Mouse (Mus musculus) liver, adult 2 months (tissue): ENCODE measurements around the gene Hoxa5.

Experiments used
- CTCF ChIP-seq: fragments of 200-500 bp; IDR thresholded peaks from 2 replicates; pipeline ENCODE4 v1.5.1; 2011; ENCODE audit warnings: low read depth, low read length, control low read depth
- POLR2A ChIP-seq: fragments of 200-500 bp; IDR thresholded peaks from 2 replicates; pipeline ENCODE4 v1.6.1; 2011; ENCODE audit warnings: low read length, control low read depth; ENCODE audit not compliant: insufficient read depth; ENCODE audit errors: extremely low read depth

DNA sequence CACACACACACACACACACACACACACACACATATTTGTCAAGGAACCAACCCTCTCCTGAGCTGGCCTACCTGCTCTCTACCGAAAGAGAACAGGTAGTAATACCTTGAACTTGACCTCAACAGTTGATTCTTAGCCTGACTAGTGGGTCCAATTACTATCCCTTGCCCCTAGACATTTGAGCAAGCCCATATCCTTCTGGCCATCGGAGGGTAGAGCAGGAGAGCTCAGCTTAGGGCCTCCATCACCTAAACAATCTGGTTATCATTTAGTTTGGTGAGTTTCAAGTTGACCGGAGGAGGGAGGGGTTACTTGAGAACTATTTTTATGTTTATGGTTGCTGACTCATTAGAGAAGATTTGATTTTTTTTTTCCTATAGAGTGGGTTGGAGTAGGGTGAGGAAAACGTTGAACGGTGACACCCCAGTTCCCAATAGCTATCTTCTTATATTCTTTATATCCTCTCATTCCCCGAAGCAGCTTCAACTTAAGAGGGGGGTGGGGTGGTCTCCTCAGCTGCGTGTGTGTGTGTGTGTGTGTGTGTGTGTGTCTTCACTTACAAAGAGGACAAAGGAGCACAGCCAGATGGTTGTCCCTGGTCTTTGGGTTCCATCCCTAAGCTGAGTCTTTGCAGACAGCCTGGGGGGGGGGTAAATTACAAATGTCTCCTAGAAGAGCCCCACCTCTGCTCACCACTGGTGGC is 46.9 kb upstream of the Hoxa5 start:
- TF ChIP-seq POLR2A (no peak), CTCF (no peak)
